Mouse (Mus musculus): ENCODE measurements around the gene Tmem167b. TPM values are rescaled to one million over a fixed set of nuclear protein-coding genes. Genes with fewer than 3 reads are reported as not detected.
A peak's percentile ranks its signal among the peaks of the same experiment; 100 is the strongest.
"Not testable (repeated sequence)": the region's sequence is repeated elsewhere in the genome, so short reads cannot be mapped to it uniquely, and the experiment has no call there.

The Tmem167b gene
- polyA plus RNA-seq, 1 experiment from 2014 or later: 59.4 TPM

DNA sequence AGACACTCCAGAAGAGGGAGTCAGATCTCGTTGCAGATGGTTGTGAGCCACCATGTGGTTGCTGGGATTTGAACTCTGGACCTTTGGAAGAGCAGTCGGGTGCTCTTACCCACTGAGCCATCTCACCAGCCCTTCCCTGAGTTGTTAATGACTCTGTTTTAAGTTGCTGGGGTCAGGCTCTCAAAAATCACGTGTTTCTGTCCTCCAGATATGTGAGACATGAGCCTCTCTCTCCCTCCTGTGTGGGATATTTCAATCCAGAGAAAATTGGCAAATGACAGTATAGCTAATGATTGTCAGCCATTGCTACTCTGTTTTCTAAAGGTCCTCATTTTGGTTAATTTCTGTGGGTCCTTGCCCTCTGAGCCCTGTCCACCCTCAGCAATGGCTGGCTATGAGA, 7.4 kb upstream of the Tmem167b start:
- not testable (repeated sequence) for H3K9ac ChIP-seq; H3K4me2 ChIP-seq; H3K27ac ChIP-seq; ATAC-seq (ENCODE audit: low FRiP score); H3K36me3 ChIP-seq (replicated peaks); H3K4me3 ChIP-seq (replicated peaks); H3K9me3 ChIP-seq; H3K27me3 ChIP-seq
- 74% methylated on average over 3 of the region's 3 CpGs for WGBS
- H3K4me1 ChIP-seq: peaks cover 40% of the 10 kb centered on the region

DNA sequence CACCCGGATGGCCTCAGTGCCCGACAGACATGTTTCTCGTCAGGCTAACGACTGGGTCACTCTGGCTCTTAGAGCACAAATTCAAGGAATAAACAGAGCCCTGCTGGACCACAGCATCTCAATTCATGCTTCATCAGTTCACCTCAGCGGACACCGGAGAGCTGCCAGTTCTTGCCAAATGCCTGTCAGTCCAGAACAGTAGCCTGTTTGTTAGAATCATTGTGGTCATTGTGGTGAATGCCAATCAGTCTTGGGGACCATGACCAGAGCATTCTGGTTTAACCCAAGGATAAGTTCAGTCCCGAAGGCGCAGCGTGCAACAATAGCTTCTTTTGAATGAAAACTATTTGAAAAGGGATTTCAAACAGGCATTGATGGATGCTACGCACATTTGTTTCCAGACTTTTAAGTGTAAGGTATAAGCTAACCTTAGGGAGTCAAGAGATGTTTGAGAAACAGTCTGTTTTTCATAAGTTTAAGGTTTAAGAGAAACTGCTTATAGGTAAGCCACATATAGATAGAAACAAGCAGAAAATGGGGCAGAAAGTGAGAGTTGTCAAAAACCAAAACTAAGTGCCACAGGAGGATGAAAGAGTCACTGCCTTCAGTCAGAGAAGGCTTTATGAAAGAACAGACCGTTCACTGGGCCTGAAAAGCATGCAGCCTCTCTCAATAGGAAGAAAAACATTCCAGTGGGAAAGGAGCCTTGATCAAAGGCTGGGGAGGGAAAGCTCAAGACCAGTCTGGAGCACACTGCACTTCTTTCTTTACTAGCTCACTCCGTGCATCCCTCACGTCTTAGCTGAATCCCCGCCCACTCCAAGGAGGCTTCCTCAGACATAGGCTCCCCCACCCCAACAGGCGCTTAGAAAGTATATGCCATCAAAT, 6.0 kb upstream of the Tmem167b start:
- no peaks in the 10 kb centered on the region for H3K9me3 ChIP-seq
- no peaks in the 10 kb centered on the region for H3K36me3 ChIP-seq (replicated peaks)
- peak overlapping the region; percentile 3; the same call in 1 of the 2 replicates for H3K4me2 ChIP-seq
- H3K27me3 ChIP-seq: no peaks in the 10 kb centered on the region
- peak; percentile 40; the same call in 1 of the 2 replicates for ATAC-seq (ENCODE audit: low FRiP score)
- H3K27ac ChIP-seq: peak overlapping the region; percentile 87
- no peak overlapping the region for H3K9ac ChIP-seq
- 7% methylated on average over 15 of the region's 15 CpGs for WGBS
- peaks cover 32% of the 10 kb centered on the region for H3K4me1 ChIP-seq
- H3K4me3 ChIP-seq (replicated peaks): no peak overlapping the region

GRCm38 (mm10) chr3:108563309-108563708, 1.0 kb upstream of the Tmem167b start:
- 7% methylated on average over 4 of the region's 4 CpGs for WGBS
- Histone ChIP-seq H3K4me1 (peaks cover 26% of the 10 kb centered on the region), H3K27ac (peak overlapping the region; percentile 87), H3K9ac (no peak overlapping the region), H3K27me3 (no peaks in the 10 kb centered on the region), H3K9me3 (no peaks in the 10 kb centered on the region), H3K4me3 (replicated peaks) (peak overlapping the region; percentile 89), H3K36me3 (replicated peaks) (peaks cover 18% of the 10 kb centered on the region), H3K4me2 (peak overlapping the region; percentile 64)
- ATAC-seq (ENCODE audit: low FRiP score): no peak

GRCm38 (mm10) chr3:108562777-108563271, 558 bp upstream of the Tmem167b start:
- Histone ChIP-seq H3K4me3 (replicated peaks) (peak overlapping the region; percentile 89), H3K27ac (peak overlapping the region; percentile 87), H3K4me2 (peak overlapping the region; percentile 64), H3K9me3 (no peaks in the 10 kb centered on the region), H3K4me1 (peaks cover 21% of the 10 kb centered on the region), H3K36me3 (replicated peaks) (peaks cover 23% of the 10 kb centered on the region), H3K9ac (peak overlapping the region; percentile 49), H3K27me3 (no peaks in the 10 kb centered on the region)
- ATAC-seq (ENCODE audit: low FRiP score): peak; percentile 76
- WGBS: 10% methylated on average over 15 of the region's 15 CpGs

GRCm38 (mm10) chr3:108557888-108558287, 4.4 kb downstream of the Tmem167b start:
- Histone ChIP-seq H3K9ac (no peak overlapping the region), H3K4me3 (replicated peaks) (no peak overlapping the region), H3K4me2 (no peak overlapping the region), H3K4me1 (peaks cover 22% of the 10 kb centered on the region), H3K36me3 (replicated peaks) (peaks cover 33% of the 10 kb centered on the region), H3K27ac (no peak overlapping the region), H3K27me3 (no peaks in the 10 kb centered on the region), H3K9me3 (no peaks in the 10 kb centered on the region)
- WGBS: 91% methylated on average over 4 of the region's 4 CpGs
- ATAC-seq (ENCODE audit: low FRiP score): no peak

- peak; percentile 98 for ATAC-seq (ENCODE audit: low FRiP score)
- H3K4me3 ChIP-seq (replicated peaks): peak overlapping the region; percentile 88
- H3K27ac ChIP-seq: peak overlapping the region; percentile 90
- peak overlapping the region; percentile 97 for H3K9ac ChIP-seq
- 20% methylated on average over 20 of the region's 22 CpGs for WGBS
- H3K4me2 ChIP-seq: peak overlapping the region; percentile 79
- H3K4me1 ChIP-seq: peaks cover 8% of the 10 kb centered on the region
- H3K27me3 ChIP-seq: no peaks in the 10 kb centered on the region
- H3K9me3 ChIP-seq: no peaks in the 10 kb centered on the region
- H3K36me3 ChIP-seq (replicated peaks): peaks cover 28% of the 10 kb centered on the region
Observed at GRCm38 (mm10) chr3:108554587-108555312, 7.5 kb downstream of the Tmem167b start.

DNA sequence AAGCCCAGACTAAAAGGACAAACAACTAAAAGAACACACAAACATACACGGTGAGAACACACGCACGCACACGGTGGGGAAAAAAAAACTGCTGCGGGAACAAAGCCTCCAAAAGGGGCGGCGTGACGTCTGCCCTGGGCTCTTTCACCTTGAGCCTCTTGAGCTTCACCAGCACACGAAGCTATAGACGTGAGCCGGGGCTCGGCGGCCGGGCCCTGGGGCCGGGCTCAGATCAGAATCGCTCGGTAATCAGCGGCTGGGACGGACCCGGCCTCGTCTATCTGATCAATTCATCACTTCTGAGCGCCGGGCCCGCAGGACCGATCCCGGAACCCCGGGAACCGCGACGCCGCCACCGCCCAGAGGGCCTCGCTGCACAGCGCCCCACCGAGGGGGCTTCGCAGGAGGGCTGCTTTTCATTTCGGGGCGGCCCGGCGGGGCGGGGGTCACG, 8.1 kb downstream of the Tmem167b start:
- Histone ChIP-seq H3K9me3 (no peaks in the 10 kb centered on the region), H3K36me3 (replicated peaks) (peaks cover 23% of the 10 kb centered on the region), H3K4me2 (peak overlapping the region; percentile 79), H3K9ac (peak overlapping the region; percentile 97), H3K27me3 (no peaks in the 10 kb centered on the region), H3K4me1 (peaks cover 8% of the 10 kb centered on the region), H3K27ac (peak overlapping the region; percentile 90), H3K4me3 (replicated peaks) (peak overlapping the region; percentile 88)
- peak; percentile 78 for ATAC-seq (ENCODE audit: low FRiP score)
- WGBS: under 1% methylated on average over 37 of the region's 42 CpGs

GRCm38 (mm10) chr3:108542299-108542698, 20.0 kb downstream of the Tmem167b start:
- no peak overlapping the region for H3K27ac ChIP-seq
- H3K4me2 ChIP-seq: no peak overlapping the region
- H3K9ac ChIP-seq: no peak overlapping the region
- H3K4me3 ChIP-seq (replicated peaks): no peak overlapping the region
- no peak for ATAC-seq (ENCODE audit: low FRiP score)
- 84% methylated on average over 11 of the region's 11 CpGs for WGBS
- H3K9me3 ChIP-seq: no peaks in the 10 kb centered on the region
- H3K4me1 ChIP-seq: peaks cover 4% of the 10 kb centered on the region
- no peaks in the 10 kb centered on the region for H3K27me3 ChIP-seq
- H3K36me3 ChIP-seq (replicated peaks): no peaks in the 10 kb centered on the region

DNA sequence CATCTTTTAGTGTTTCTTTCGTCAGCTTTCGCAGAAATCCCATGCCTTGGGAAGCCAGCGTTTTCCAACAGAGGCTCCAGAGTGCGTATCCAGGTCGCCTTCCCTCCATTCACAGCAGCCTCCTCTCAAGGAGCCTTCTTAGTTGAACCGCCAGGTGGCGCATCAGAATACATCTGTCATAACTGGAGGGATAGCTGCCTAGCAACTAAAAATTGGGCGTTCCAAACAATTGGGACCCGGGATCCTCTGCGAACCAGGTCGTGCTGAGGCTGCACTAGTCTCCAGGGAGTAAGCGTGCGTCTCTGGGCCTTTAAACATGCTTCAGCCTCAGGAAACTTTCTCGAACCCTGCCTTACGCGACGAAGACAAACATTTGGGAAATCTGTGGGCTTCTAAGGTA, 25.0 kb downstream of the Tmem167b start:
- H3K27ac ChIP-seq: no peak overlapping the region
- peak overlapping the region; percentile 51 for H3K4me2 ChIP-seq
- no peaks in the 10 kb centered on the region for H3K9me3 ChIP-seq
- H3K27me3 ChIP-seq: peaks cover 18% of the 10 kb centered on the region
- peak; percentile 78 for ATAC-seq (ENCODE audit: low FRiP score)
- H3K4me3 ChIP-seq (replicated peaks): peak overlapping the region; percentile 23
- H3K36me3 ChIP-seq (replicated peaks): no peaks in the 10 kb centered on the region
- WGBS: 4% methylated on average over 17 of the region's 17 CpGs
- no peak overlapping the region for H3K9ac ChIP-seq
- H3K4me1 ChIP-seq: peaks cover 14% of the 10 kb centered on the region

GRCm38 (mm10) chr3:108536517-108537260, 25.6 kb downstream of the Tmem167b start, which contains the start of gene 5330417C22Rik:
5330417C22Rik (minus strand) TSS chr3:108536536.
- H3K9ac ChIP-seq: peak within 1 kb of the TSS; percentile 55
- peak within 1 kb of the TSS; percentile 98 for H3K4me2 ChIP-seq
- 1% methylated on average over 35 of the region's 35 CpGs for WGBS
- H3K4me3 ChIP-seq (replicated peaks): peak within 1 kb of the TSS; percentile 52
- H3K36me3 ChIP-seq (replicated peaks): no peaks in the 10 kb centered on the region
- ATAC-seq (ENCODE audit: low FRiP score): peak; percentile 92
- peaks cover 18% of the 10 kb centered on the region for H3K27me3 ChIP-seq
- peaks cover 14% of the 10 kb centered on the region for H3K4me1 ChIP-seq
- H3K9me3 ChIP-seq: no peaks in the 10 kb centered on the region
- 0 out of 2 replicates have a peak within 1 kb of the TSS, but pooled peaks have one; percentile 36 for H3K27ac ChIP-seq

- H3K4me2 ChIP-seq: peak overlapping the region; percentile 98
- WGBS: 5% methylated on average over 15 of the region's 15 CpGs
- 0 out of 2 replicates have a peak, but pooled peaks have one; percentile 1 for ATAC-seq (ENCODE audit: low FRiP score)
- peak overlapping the region; percentile 55; the same call in 1 of the 2 replicates for H3K9ac ChIP-seq
- no peak overlapping the region for H3K27ac ChIP-seq
- peak overlapping the region; percentile 52 for H3K4me3 ChIP-seq (replicated peaks)
- H3K36me3 ChIP-seq (replicated peaks): no peaks in the 10 kb centered on the region
- peaks cover 14% of the 10 kb centered on the region for H3K4me1 ChIP-seq
- no peaks in the 10 kb centered on the region for H3K9me3 ChIP-seq
- peaks cover 18% of the 10 kb centered on the region for H3K27me3 ChIP-seq
Observed at GRCm38 (mm10) chr3:108535896-108536516, 26.3 kb downstream of the Tmem167b start.
